Mouse (Mus musculus) midbrain, embryonic 11.5 days (tissue): ENCODE results near the gene Dhcr24. TPM values are rescaled to one million over a fixed set of nuclear protein-coding genes. Genes with fewer than 3 reads are reported as not detected.

Experiments used
- ATAC-seq: fragments of 200-750 bp; cut with Nextera tagmentation; 2 replicates; pipeline ENCODE4 v1.8.0; 2017; ENCODE audit warnings: moderate TSS enrichment, moderate library complexity; ENCODE audit not compliant: low FRiP score
- DNase-seq: peaks from one replicate; pipeline ENCODE4 v3.0.0; 2015; ENCODE audit warnings: low spot score; ENCODE audit errors: missing footprints
- H3K27ac ChIP-seq: fragments of 300-500 bp; sonication (generic); 2 replicates; pipeline ENCODE4 v1.5.1; 2014; ENCODE audit warnings: low read depth, low read length
- H3K27me3 ChIP-seq: fragments of 300-500 bp; sonication (generic); 2 replicates; pipeline ENCODE4 v1.6.1; 2014; ENCODE audit warnings: mild to moderate bottlenecking, low read length, moderate library complexity, mixed read lengths; ENCODE audit not compliant: control insufficient read depth, insufficient read depth
- H3K36me3 ChIP-seq: fragments of 300-500 bp; sonication (generic); 2 replicates; pipeline ENCODE4 v1.6.1; 2014; ENCODE audit warnings: mild to moderate bottlenecking, low read length, moderate library complexity, mixed read lengths; ENCODE audit not compliant: control insufficient read depth, insufficient read depth
- H3K4me1 ChIP-seq: fragments of 300-500 bp; sonication (generic); 2 replicates; pipeline ENCODE4 v1.6.1; 2014; ENCODE audit warnings: low read length; ENCODE audit not compliant: control insufficient read depth, insufficient read depth
- H3K4me2 ChIP-seq: fragments of 300-500 bp; sonication (generic); 2 replicates; pipeline ENCODE4 v1.6.1; 2014; ENCODE audit warnings: mild to moderate bottlenecking, moderate library complexity
- H3K4me3 ChIP-seq: fragments of 300-500 bp; sonication (generic); 2 replicates; pipeline ENCODE4 v1.5.1; 2014; ENCODE audit warnings: low read depth, low read length
- H3K9ac ChIP-seq: fragments of 300-500 bp; sonication (generic); 2 replicates; pipeline ENCODE4 v1.6.1; 2014; ENCODE audit warnings: low read length
- H3K9me3 ChIP-seq: fragments of 300-500 bp; sonication (generic); 2 replicates; pipeline ENCODE4 v1.6.1; 2016; ENCODE audit warnings: low read length; ENCODE audit not compliant: control insufficient read depth
- WGBS: fragments of 180-500 bp; shearing (Covaris S2); extraction: QIAGEN DNeasy Blood & Tissue Kit; methylation state at CpG from one replicate; pipeline ENCODE4 v1.1.7; 2014; 5-methylcytosine and 5-hydroxymethylcytosine counted together
- polyA plus RNA-seq: library from polyadenylated mRNA; unstranded; fragments of >200 nt; fragmentation: Nextera tagmentation; extraction: Ambion mirVana; gene quantifications from 2 replicates; pipeline ENCODE4 v1.2.1, GENCODE M21; 2014

Dhcr24 gene
- polyA plus RNA-seq, 1 experiment from 2014 or later = 27.1 TPM

GRCm38 (mm10) chr4:106622712-106623111 is 61.9 kb downstream of the Dhcr24 start:
- no peaks in the 10 kb centered on the region for H3K9me3 ChIP-seq
- H3K27me3 ChIP-seq = peaks cover 21% of the 10 kb centered on the region
- no peak overlapping the region for H3K27ac ChIP-seq
- DNase-seq = peak; percentile 75
- no peak overlapping the region for H3K4me2 ChIP-seq
- no peak overlapping the region for H3K9ac ChIP-seq
- H3K4me3 ChIP-seq = no peak overlapping the region
- H3K36me3 ChIP-seq = no peaks in the 10 kb centered on the region
- 31% methylated on average over 28 of the region's 28 CpGs for WGBS
- no peaks in the 10 kb centered on the region for H3K4me1 ChIP-seq
- no peak for ATAC-seq

- WGBS = 89% methylated on average over 10 of the region's 10 CpGs
- no peak overlapping the region for H3K9ac ChIP-seq
Measured at GRCm38 (mm10) chr4:106624271-106624670, 63.4 kb downstream of the Dhcr24 start.

GRCm38 (mm10) chr4:106627809-106628208 is 67.0 kb downstream of the Dhcr24 start:
- no peak overlapping the region for H3K4me2 ChIP-seq
- H3K27me3 ChIP-seq = peaks cover 7% of the 10 kb centered on the region
- H3K4me1 ChIP-seq = 0 out of 2 replicates have a peak, but pooled peaks cover 2% of the 10 kb centered on the region
- H3K36me3 ChIP-seq = no peaks in the 10 kb centered on the region
- H3K27ac ChIP-seq = no peak overlapping the region
- peak; percentile 70 for DNase-seq
- WGBS = 80% methylated on average over 5 of the region's 5 CpGs
- no peak overlapping the region for H3K9ac ChIP-seq
- no peak overlapping the region for H3K4me3 ChIP-seq
- no peak for ATAC-seq
- H3K9me3 ChIP-seq = no peaks in the 10 kb centered on the region

More at GRCm38 (mm10) chr4:106624271-106624670, 63.4 kb downstream of the Dhcr24 start:
- Histone ChIP-seq H3K9me3 (no peaks in the 10 kb centered on the region), H3K4me1 (no peaks in the 10 kb centered on the region), H3K27me3 (peaks cover 21% of the 10 kb centered on the region), H3K27ac (no peak overlapping the region), H3K4me3 (no peak overlapping the region), H3K4me2 (no peak overlapping the region), H3K36me3 (no peaks in the 10 kb centered on the region)
- DNase-seq = peak; percentile 44
- no peak for ATAC-seq

GRCm38 (mm10) chr4:106628650-106629360 is 68.0 kb downstream of the Dhcr24 start:
- H3K27me3 ChIP-seq = no peaks in the 10 kb centered on the region; the same call in 1 of the 2 replicates
- 0 out of 2 replicates have a peak, but pooled peaks cover 2% of the 10 kb centered on the region for H3K4me1 ChIP-seq
- no peak overlapping the region for H3K4me3 ChIP-seq
- no peak overlapping the region for H3K27ac ChIP-seq
- H3K4me2 ChIP-seq = no peak overlapping the region
- no peak overlapping the region for H3K9ac ChIP-seq
- peak; percentile 76 for DNase-seq
- ATAC-seq = no peak
- 59% methylated on average over 9 of the region's 9 CpGs for WGBS
- H3K36me3 ChIP-seq = no peaks in the 10 kb centered on the region
- no peaks in the 10 kb centered on the region for H3K9me3 ChIP-seq

- 76% methylated on average over 5 of the region's 5 CpGs for WGBS
- no peak for ATAC-seq
Measured at GRCm38 (mm10) chr4:106629374-106629773, 68.5 kb downstream of the Dhcr24 start.

GRCm38 (mm10) chr4:106630333-106631220 is 69.7 kb downstream of the Dhcr24 start:
- Histone ChIP-seq H3K27me3 (no peaks in the 10 kb centered on the region), H3K4me3 (no peak overlapping the region), H3K4me2 (no peak overlapping the region), H3K4me1 (0 out of 2 replicates have a peak, but pooled peaks cover 2% of the 10 kb centered on the region), H3K9ac (no peak overlapping the region), H3K27ac (no peak overlapping the region), H3K36me3 (no peaks in the 10 kb centered on the region), H3K9me3 (no peaks in the 10 kb centered on the region)
- DNase-seq (peak; percentile 97), ATAC-seq (peak; percentile 54; the same call in 1 of the 2 replicates)
- 27% methylated on average over 14 of the region's 14 CpGs for WGBS

More at GRCm38 (mm10) chr4:106629374-106629773, 68.5 kb downstream of the Dhcr24 start:
- no peak overlapping the region for H3K4me3 ChIP-seq
- no peaks in the 10 kb centered on the region for H3K9me3 ChIP-seq
- no peaks in the 10 kb centered on the region; the same call in 1 of the 2 replicates for H3K27me3 ChIP-seq
- no peak overlapping the region for H3K4me2 ChIP-seq
- peak; percentile 28 for DNase-seq
- H3K27ac ChIP-seq = no peak overlapping the region
- H3K9ac ChIP-seq = no peak overlapping the region
- 0 out of 2 replicates have a peak, but pooled peaks cover 2% of the 10 kb centered on the region for H3K4me1 ChIP-seq
- no peaks in the 10 kb centered on the region for H3K36me3 ChIP-seq

GRCm38 (mm10) chr4:106632313-106632712 is 71.5 kb downstream of the Dhcr24 start:
- ATAC-seq = no peak
- Histone ChIP-seq H3K9ac (no peak overlapping the region), H3K4me1 (0 out of 2 replicates have a peak, but pooled peaks cover 2% of the 10 kb centered on the region), H3K36me3 (no peaks in the 10 kb centered on the region), H3K4me2 (no peak overlapping the region), H3K27me3 (no peaks in the 10 kb centered on the region), H3K27ac (no peak overlapping the region), H3K4me3 (no peak overlapping the region), H3K9me3 (no peaks in the 10 kb centered on the region)
- WGBS = 60% methylated on average over 1 of the region's 3 CpGs
- no peak for DNase-seq

- H3K9ac ChIP-seq = no peak overlapping the region
- no peak overlapping the region for H3K4me3 ChIP-seq
- no peak overlapping the region for H3K4me2 ChIP-seq
- H3K4me1 ChIP-seq = 0 out of 2 replicates have a peak, but pooled peaks cover 2% of the 10 kb centered on the region
- ATAC-seq (no peak), DNase-seq (peak; percentile 53)
- no peaks in the 10 kb centered on the region for H3K27me3 ChIP-seq
- H3K27ac ChIP-seq = no peak overlapping the region
- no peaks in the 10 kb centered on the region for H3K9me3 ChIP-seq
- 36% methylated on average over 8 of the region's 8 CpGs for WGBS
- no peaks in the 10 kb centered on the region for H3K36me3 ChIP-seq
Measured at GRCm38 (mm10) chr4:106633281-106634085, 72.6 kb downstream of the Dhcr24 start.
